Mouse (Mus musculus) left cerebral cortex, postnatal 36 days (tissue): Measurements from ENCODE around the gene Orm1. TPM values are rescaled to one million over a fixed set of nuclear protein-coding genes. Genes with fewer than 3 reads are reported as not detected.

Experiments used
- DNase-seq, 2 experiments: peaks; one replicate each; pipeline ENCODE4 v3.0.0; 2021 to 2022; ENCODE audit warnings: low spot score in 2 of 2, mixed read lengths in 1 of 2
- intact Hi-C: fragments of 180-260 bp; cut with DNase I; formaldehyde crosslinking; loops from one replicate; pipeline ENCODE4 v1.15.1; 2025
- total RNA-seq, 2 experiments: library from RNA; stranded (reverse); gene quantifications; 2 replicates each; pipeline ENCODE4 v1.2.3; 2021

Gene Orm1
- total RNA-seq, 2 experiments from 2014 or later = not detected

- DNase-seq = no peak
- intact Hi-C loops = no loop called here
Measured at GRCm38 (mm10) chr4:63389887-63390528, 45.6 kb downstream of the Orm1 start.

- intact Hi-C loops = no loop called here
- no peak for DNase-seq
Measured at GRCm38 (mm10) chr4:63391322-63391721, 47.0 kb downstream of the Orm1 start.

Other genes starting within 250 kb of the Orm1 start
- gene Ambp, start 189.8 kb upstream of the Orm1 start, total RNA-seq = not detected
- not detected for gene Kif12, start 172.4 kb upstream of the Orm1 start, total RNA-seq
- gene Col27a1, start 130.6 kb upstream of the Orm1 start, total RNA-seq = 1 to 10 TPM; 2.2 to 4.3 TPM
- not detected for gene Orm3, start 11.6 kb downstream of the Orm1 start, total RNA-seq
- gene Orm2, start 17.9 kb downstream of the Orm1 start, total RNA-seq = not detected
- gene Akna, start 58.8 kb downstream of the Orm1 start, total RNA-seq = 1 to 10 TPM; 2.5 to 4.4 TPM
- 10 to 100 TPM; 41.5 to 50.6 TPM for gene Whrn, start 151.4 kb downstream of the Orm1 start, total RNA-seq
- gene Atp6v1g1, start 200.2 kb downstream of the Orm1 start, total RNA-seq = 100 to 1,000 TPM; 133 to 150 TPM
- 10 to 100 TPM; 14.0 to 14.6 TPM for gene Tmem268, start 214.2 kb downstream of the Orm1 start, total RNA-seq